Mouse (Mus musculus) embryo, embryonic 10.5 days (tissue): ENCODE measurements around the gene Wdr93.

Experiments used
- DNase-seq: peaks from one replicate; pipeline ENCODE4 v3.0.0-alpha.2; 2015; ENCODE audit warnings: low spot score

Wdr93 gene

GRCm38 (mm10) chr7:79742659-79743536, at the start of gene Wdr93, which contains the start of gene Pex11a:
Gene Wdr93 (plus strand): TSS chr7:79743163.
Gene Pex11a (minus strand): TSS chr7:79743131.
- peak; percentile 90 for DNase-seq

GRCm38 (mm10) chr7:79696495-79696894, 46.5 kb upstream of the Wdr93 start:
- DNase-seq = no peak

GRCm38 (mm10) chr7:79702755-79703154, 40.2 kb upstream of the Wdr93 start:
- DNase-seq = no peak

- DNase-seq = no peak
These were observed 37.8 kb upstream of the Wdr93 start for GRCm38 (mm10) chr7:79705210-79705609.

- DNase-seq = peak; percentile 82
These were observed 32.8 kb upstream of the Wdr93 start for GRCm38 (mm10) chr7:79710130-79710607.

- DNase-seq = peak; percentile 19
These were observed 32.1 kb upstream of the Wdr93 start for GRCm38 (mm10) chr7:79710831-79711230.

- peak; percentile 90 for DNase-seq
These were observed 27.6 kb upstream of the Wdr93 start, which contains the start of gene Kif7 for GRCm38 (mm10) chr7:79715187-79715981. Gene Kif7 (minus strand): TSS chr7:79715720.

- DNase-seq = peak; percentile 71
These were observed 21.5 kb upstream of the Wdr93 start for GRCm38 (mm10) chr7:79721386-79721977.

- DNase-seq = peak; percentile 81
These were observed 15.9 kb upstream of the Wdr93 start for GRCm38 (mm10) chr7:79727091-79727490.

- DNase-seq = peak; percentile 89
These were observed 14.7 kb upstream of the Wdr93 start for GRCm38 (mm10) chr7:79728219-79728618.

GRCm38 (mm10) chr7:79729169-79729568, 13.8 kb upstream of the Wdr93 start:
- DNase-seq = peak; percentile 89

- peak; percentile 36 for DNase-seq
These were observed 13.1 kb upstream of the Wdr93 start for GRCm38 (mm10) chr7:79729743-79730370.

GRCm38 (mm10) chr7:79731438-79731837, 11.5 kb upstream of the Wdr93 start:
- no peak for DNase-seq

GRCm38 (mm10) chr7:79732622-79733021, 10.3 kb upstream of the Wdr93 start, which contains the start of gene Plin1:
Gene Plin1 (minus strand): TSS chr7:79732903.
- no peak for DNase-seq

- no peak for DNase-seq
These were observed 8.4 kb upstream of the Wdr93 start for GRCm38 (mm10) chr7:79734563-79734962.

GRCm38 (mm10) chr7:79736511-79736910, 6.5 kb upstream of the Wdr93 start:
- no peak for DNase-seq

- DNase-seq = no peak
These were observed 4.0 kb upstream of the Wdr93 start for GRCm38 (mm10) chr7:79738913-79739312.

- DNase-seq = no peak
These were observed 2.7 kb upstream of the Wdr93 start for GRCm38 (mm10) chr7:79740279-79740678.

- DNase-seq = no peak
These were observed 695 bp upstream of the Wdr93 start for GRCm38 (mm10) chr7:79742277-79742658.

GRCm38 (mm10) chr7:79744051-79744450, 1.1 kb downstream of the Wdr93 start:
- DNase-seq = no peak

- no peak for DNase-seq
These were observed 1.6 kb downstream of the Wdr93 start for GRCm38 (mm10) chr7:79744585-79744984.

- no peak for DNase-seq
These were observed 4.7 kb downstream of the Wdr93 start for GRCm38 (mm10) chr7:79747659-79748058.
